Mouse (Mus musculus) forebrain, embryonic 16.5 days (tissue): ENCODE results near the gene Shc4. TPM values are rescaled to one million over a fixed set of nuclear protein-coding genes. Genes with fewer than 3 reads are reported as not detected.

Experiments used
- ATAC-seq: fragments of 200-750 bp; cut with Nextera tagmentation; 2 replicates; pipeline ENCODE4 v1.8.0; 2017; ENCODE audit warnings: mild to moderate bottlenecking, moderate library complexity
- H3K27ac ChIP-seq: fragments of 300-500 bp; sonication (generic); 2 replicates; pipeline ENCODE4 v1.5.1; 2014; ENCODE audit warnings: low read length, control low read depth
- H3K27me3 ChIP-seq: fragments of 300-500 bp; sonication (generic); replicated peaks from 2 replicates; pipeline ENCODE4 v1.6.1; 2014; ENCODE audit warnings: low read length; ENCODE audit not compliant: control insufficient read depth, insufficient read depth
- H3K36me3 ChIP-seq: fragments of 300-500 bp; sonication (generic); 2 replicates; pipeline ENCODE4 v1.6.1; 2014; ENCODE audit not compliant: control insufficient read depth, insufficient read depth
- H3K4me1 ChIP-seq: fragments of 300-500 bp; sonication (generic); replicated peaks from 2 replicates; pipeline ENCODE4 v1.6.1; 2014; ENCODE audit warnings: low read length; ENCODE audit not compliant: control insufficient read depth, insufficient read depth
- H3K4me2 ChIP-seq: fragments of 300-500 bp; sonication (generic); 2 replicates; pipeline ENCODE4 v1.6.1; 2014; ENCODE audit warnings: mild to moderate bottlenecking, low read length, control low read depth
- H3K4me3 ChIP-seq: fragments of 300-500 bp; sonication (generic); replicated peaks from 2 replicates; pipeline ENCODE4 v1.5.1; 2014; ENCODE audit warnings: mild to moderate bottlenecking, low read length, control low read depth
- H3K9ac ChIP-seq: fragments of 300-500 bp; sonication (generic); replicated peaks from 2 replicates; pipeline ENCODE4 v1.6.1; 2014; ENCODE audit warnings: low read depth, low read length, control low read depth
- H3K9me3 ChIP-seq: fragments of 300-500 bp; sonication (generic); 2 replicates; pipeline ENCODE4 v1.6.1; 2016; ENCODE audit warnings: low read length; ENCODE audit not compliant: control insufficient read depth
- WGBS: fragments of 180-500 bp; shearing (Covaris S2); extraction: QIAGEN DNeasy Blood & Tissue Kit; methylation state at CpG from one replicate; pipeline ENCODE4 v1.1.7; 2014; 5-methylcytosine and 5-hydroxymethylcytosine counted together
- polyA plus RNA-seq: library from polyadenylated mRNA; unstranded; fragments of >200 nt; fragmentation: Nextera tagmentation; extraction: Ambion mirVana; gene quantifications from 2 replicates; pipeline ENCODE4 v1.2.1, GENCODE M21; 2015

Gene Shc4
- polyA plus RNA-seq, 1 experiment from 2014 or later = 2.0 TPM

- H3K27ac ChIP-seq = no peak overlapping the region
- H3K9me3 ChIP-seq = no peaks in the 10 kb centered on the region
- no peak overlapping the region for H3K9ac ChIP-seq
- WGBS = 61% methylated on average over 2 of the region's 2 CpGs
- H3K4me3 ChIP-seq = no peak overlapping the region
- H3K4me2 ChIP-seq = no peak overlapping the region
- no peaks in the 10 kb centered on the region for H3K36me3 ChIP-seq
- ATAC-seq = no peak
- H3K27me3 ChIP-seq = no peaks in the 10 kb centered on the region
- H3K4me1 ChIP-seq = no peaks in the 10 kb centered on the region
Measured at GRCm38 (mm10) chr2:125696219-125696618, 27.7 kb downstream of the Shc4 start.

GRCm38 (mm10) chr2:125694798-125695197, 29.1 kb downstream of the Shc4 start:
- Histone ChIP-seq H3K27ac (no peak overlapping the region), H3K36me3 (no peaks in the 10 kb centered on the region), H3K4me2 (no peak overlapping the region), H3K9ac (no peak overlapping the region), H3K4me1 (no peaks in the 10 kb centered on the region), H3K4me3 (no peak overlapping the region), H3K9me3 (no peaks in the 10 kb centered on the region), H3K27me3 (no peaks in the 10 kb centered on the region)
- no peak for ATAC-seq
- 84% methylated on average over 2 of the region's 2 CpGs for WGBS

- H3K9ac ChIP-seq = no peak overlapping the region
- no peaks in the 10 kb centered on the region for H3K36me3 ChIP-seq
- no peak overlapping the region for H3K4me3 ChIP-seq
- H3K4me2 ChIP-seq = no peak overlapping the region
- H3K27ac ChIP-seq = no peak overlapping the region
- H3K9me3 ChIP-seq = no peaks in the 10 kb centered on the region
- no peaks in the 10 kb centered on the region for H3K27me3 ChIP-seq
- no peak for ATAC-seq
- H3K4me1 ChIP-seq = no peaks in the 10 kb centered on the region
- 92% methylated on average over 2 of the region's 2 CpGs for WGBS
Measured at GRCm38 (mm10) chr2:125692010-125692409, 31.9 kb downstream of the Shc4 start.

GRCm38 (mm10) chr2:125685441-125686150, 38.4 kb downstream of the Shc4 start:
- no peaks in the 10 kb centered on the region for H3K36me3 ChIP-seq
- H3K9me3 ChIP-seq = no peaks in the 10 kb centered on the region
- H3K4me1 ChIP-seq = no peaks in the 10 kb centered on the region
- no peak for ATAC-seq
- WGBS = 56% methylated on average over 9 of the region's 9 CpGs
- no peak overlapping the region for H3K27ac ChIP-seq
- no peak overlapping the region for H3K4me3 ChIP-seq
- H3K27me3 ChIP-seq = no peaks in the 10 kb centered on the region
- no peak overlapping the region for H3K4me2 ChIP-seq
- H3K9ac ChIP-seq = no peak overlapping the region

- no peak overlapping the region for H3K4me3 ChIP-seq
- no peak overlapping the region for H3K4me2 ChIP-seq
- H3K4me1 ChIP-seq = no peaks in the 10 kb centered on the region
- H3K9me3 ChIP-seq = no peaks in the 10 kb centered on the region
- no peak overlapping the region for H3K27ac ChIP-seq
- no peaks in the 10 kb centered on the region for H3K36me3 ChIP-seq
- no peak overlapping the region for H3K9ac ChIP-seq
- no peaks in the 10 kb centered on the region for H3K27me3 ChIP-seq
- ATAC-seq = no peak
- 53% methylated on average over 10 of the region's 10 CpGs for WGBS
Measured at GRCm38 (mm10) chr2:125684559-125685440, 39.1 kb downstream of the Shc4 start.

GRCm38 (mm10) chr2:125683895-125684294, 40.1 kb downstream of the Shc4 start:
- Histone ChIP-seq H3K27ac (no peak overlapping the region), H3K27me3 (no peaks in the 10 kb centered on the region), H3K4me1 (no peaks in the 10 kb centered on the region), H3K9ac (no peak overlapping the region), H3K36me3 (no peaks in the 10 kb centered on the region), H3K4me3 (no peak overlapping the region), H3K4me2 (no peak overlapping the region), H3K9me3 (no peaks in the 10 kb centered on the region)
- 79% methylated on average over 7 of the region's 7 CpGs for WGBS
- no peak for ATAC-seq

- WGBS = 77% methylated on average over 9 of the region's 9 CpGs
- Histone ChIP-seq H3K4me1 (no peaks in the 10 kb centered on the region), H3K4me2 (no peak overlapping the region), H3K4me3 (no peak overlapping the region), H3K27ac (no peak overlapping the region), H3K27me3 (no peaks in the 10 kb centered on the region), H3K36me3 (no peaks in the 10 kb centered on the region), H3K9ac (no peak overlapping the region), H3K9me3 (no peaks in the 10 kb centered on the region)
- ATAC-seq = no peak
Measured at GRCm38 (mm10) chr2:125681811-125682210, 42.1 kb downstream of the Shc4 start.

GRCm38 (mm10) chr2:125672957-125673631, 50.9 kb downstream of the Shc4 start, which contains the start of gene Eid1:
Eid1 (plus strand) TSS chr2:125673095.
- WGBS = 0% methylated on average over 64 of the region's 79 CpGs
- Histone ChIP-seq H3K9me3 (no peaks in the 10 kb centered on the region), H3K27me3 (no peaks in the 10 kb centered on the region), H3K4me2 (peak within 1 kb of the TSS; percentile 74), H3K27ac (peak within 1 kb of the TSS; percentile 98), H3K36me3 (no peaks in the 10 kb centered on the region), H3K9ac (peak within 1 kb of the TSS; percentile 96), H3K4me1 (peaks cover 12% of the 10 kb centered on the region), H3K4me3 (peak within 1 kb of the TSS; percentile 92)
- ATAC-seq = peak; percentile 95

GRCm38 (mm10) chr2:125672568-125672956, 51.4 kb downstream of the Shc4 start:
- Histone ChIP-seq H3K9ac (peak overlapping the region; percentile 96), H3K4me2 (peak overlapping the region; percentile 74), H3K9me3 (no peaks in the 10 kb centered on the region), H3K27ac (peak overlapping the region; percentile 80), H3K4me1 (peaks cover 12% of the 10 kb centered on the region), H3K27me3 (no peaks in the 10 kb centered on the region), H3K36me3 (no peaks in the 10 kb centered on the region), H3K4me3 (peak overlapping the region; percentile 92)
- ATAC-seq = no peak
- WGBS = 18% methylated on average over 15 of the region's 20 CpGs
